Mouse (Mus musculus) forebrain, embryonic 14.5 days (tissue): Measurements from ENCODE around the gene Samd13. TPM values are rescaled to one million over a fixed set of nuclear protein-coding genes. Genes with fewer than 3 reads are reported as not detected.

Source experiments
- ATAC-seq: fragments of 200-750 bp; cut with Nextera tagmentation; 2 replicates; pipeline ENCODE4 v1.8.0; 2017; ENCODE audit warnings: mild to moderate bottlenecking, moderate library complexity
- DNase-seq: peaks from one replicate; pipeline ENCODE4 v3.0.0-alpha.2; 2015; ENCODE audit warnings: low spot score
- H3K27ac ChIP-seq: fragments of 300-500 bp; sonication (generic); 2 replicates; pipeline ENCODE4 v1.5.1; 2014; ENCODE audit warnings: low read depth, mild to moderate bottlenecking, control low read depth, low read length, moderate library complexity
- H3K27me3 ChIP-seq: fragments of 300-500 bp; sonication (generic); replicated peaks from 2 replicates; pipeline ENCODE4 v1.6.1; 2014; ENCODE audit warnings: low read length, control low read depth, mixed read lengths; ENCODE audit not compliant: control insufficient read depth, insufficient read depth
- H3K36me3 ChIP-seq: fragments of 300-500 bp; sonication (generic); 2 replicates; pipeline ENCODE4 v1.6.1; 2014; ENCODE audit warnings: low read length, control low read depth; ENCODE audit not compliant: control insufficient read depth, insufficient read depth
- H3K4me1 ChIP-seq: fragments of 300-500 bp; sonication (generic); 2 replicates; pipeline ENCODE4 v1.6.1; 2014; ENCODE audit warnings: antibody characterized with exemption, low read length, control low read depth; ENCODE audit not compliant: control insufficient read depth, insufficient read depth
- H3K4me2 ChIP-seq: fragments of 300-500 bp; sonication (generic); 2 replicates; pipeline ENCODE4 v1.6.1; 2014; ENCODE audit warnings: mild to moderate bottlenecking, control low read depth, low read length
- H3K4me3 ChIP-seq: fragments of 300-500 bp; sonication (generic); 2 replicates; pipeline ENCODE4 v1.5.1; 2014; ENCODE audit warnings: low read depth, low read length, control low read depth
- H3K9ac ChIP-seq: fragments of 300-500 bp; sonication (generic); 2 replicates; pipeline ENCODE4 v1.6.1; 2014; ENCODE audit warnings: mild to moderate bottlenecking, low read length, control low read depth, moderate library complexity
- H3K9me3 ChIP-seq: fragments of 300-500 bp; sonication (generic); replicated peaks from 2 replicates; pipeline ENCODE4 v1.6.1; 2016; ENCODE audit warnings: low read length, control low read depth, mixed read lengths; ENCODE audit not compliant: control insufficient read depth
- WGBS: fragments of 180-500 bp; shearing (Covaris S2); extraction: QIAGEN DNeasy Blood & Tissue Kit; methylation state at CpG from one replicate; pipeline ENCODE4 v1.1.7; 2014; 5-methylcytosine and 5-hydroxymethylcytosine counted together
- polyA plus RNA-seq: library from polyadenylated mRNA; unstranded; fragments of >200 nt; fragmentation: Nextera tagmentation; extraction: Ambion mirVana; gene quantifications from 2 replicates; pipeline ENCODE4 v1.2.1, GENCODE M21; 2014

The Samd13 gene
- polyA plus RNA-seq, 1 experiment from 2014 or later = 0.30 TPM

- 58% methylated on average over 8 of the region's 8 CpGs for WGBS
- peak; percentile 10; the same call in 1 of the 2 replicates for ATAC-seq
- H3K27ac ChIP-seq = no peak overlapping the region
- peak overlapping the region; percentile 0 for H3K9ac ChIP-seq
- DNase-seq = peak; percentile 29
- no peaks in the 10 kb centered on the region for H3K36me3 ChIP-seq
- H3K9me3 ChIP-seq = no peaks in the 10 kb centered on the region
- no peaks in the 10 kb centered on the region for H3K27me3 ChIP-seq
- peak overlapping the region; percentile 41 for H3K4me2 ChIP-seq
- H3K4me3 ChIP-seq = peak overlapping the region; percentile 13; the same call in 1 of the 2 replicates
- peaks cover 4% of the 10 kb centered on the region; the same call in 1 of the 2 replicates for H3K4me1 ChIP-seq
Measured at GRCm38 (mm10) chr3:146681696-146682095, 3.7 kb downstream of the Samd13 start.

DNA sequence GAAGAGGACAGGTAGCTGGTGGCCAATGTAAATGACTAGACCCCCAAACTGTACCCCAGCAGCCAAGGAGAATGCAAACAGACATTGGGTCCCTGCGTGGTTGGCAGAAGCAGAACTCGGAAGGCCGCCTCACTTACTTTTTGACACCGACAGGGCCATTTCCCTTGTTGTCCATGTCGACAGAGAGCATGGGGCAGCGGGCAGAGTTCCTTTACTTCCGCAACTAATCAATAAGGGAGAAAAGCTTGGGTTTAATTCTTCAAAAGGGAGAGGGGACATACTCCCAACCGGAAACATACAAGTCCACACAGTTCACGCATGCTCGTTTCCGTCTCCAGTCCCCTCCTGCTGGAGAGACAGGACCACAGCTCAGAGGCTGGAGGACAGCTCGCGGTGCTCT, 4.8 kb downstream of the Samd13 start:
- no peak for ATAC-seq
- no peak overlapping the region for H3K4me3 ChIP-seq
- H3K9me3 ChIP-seq = no peaks in the 10 kb centered on the region
- H3K4me1 ChIP-seq = peaks cover 4% of the 10 kb centered on the region; the same call in 1 of the 2 replicates
- WGBS = 91% methylated on average over 13 of the region's 13 CpGs
- H3K4me2 ChIP-seq = no peak overlapping the region
- no peak overlapping the region for H3K9ac ChIP-seq
- DNase-seq = no peak
- no peaks in the 10 kb centered on the region for H3K27me3 ChIP-seq
- no peak overlapping the region for H3K27ac ChIP-seq
- no peaks in the 10 kb centered on the region for H3K36me3 ChIP-seq

- H3K4me1 ChIP-seq = peaks cover under 1% of the 10 kb centered on the region; the same call in 1 of the 2 replicates
- no peak for DNase-seq
- no peaks in the 10 kb centered on the region for H3K36me3 ChIP-seq
- no peaks in the 10 kb centered on the region for H3K9me3 ChIP-seq
- no peak overlapping the region for H3K27ac ChIP-seq
- H3K4me2 ChIP-seq = no peak overlapping the region
- no peak overlapping the region for H3K9ac ChIP-seq
- no peaks in the 10 kb centered on the region for H3K27me3 ChIP-seq
- no peak for ATAC-seq
- no peak overlapping the region for H3K4me3 ChIP-seq
- WGBS = 95% methylated on average over 16 of the region's 16 CpGs
Measured at GRCm38 (mm10) chr3:146679646-146680045, 5.7 kb downstream of the Samd13 start.

DNA sequence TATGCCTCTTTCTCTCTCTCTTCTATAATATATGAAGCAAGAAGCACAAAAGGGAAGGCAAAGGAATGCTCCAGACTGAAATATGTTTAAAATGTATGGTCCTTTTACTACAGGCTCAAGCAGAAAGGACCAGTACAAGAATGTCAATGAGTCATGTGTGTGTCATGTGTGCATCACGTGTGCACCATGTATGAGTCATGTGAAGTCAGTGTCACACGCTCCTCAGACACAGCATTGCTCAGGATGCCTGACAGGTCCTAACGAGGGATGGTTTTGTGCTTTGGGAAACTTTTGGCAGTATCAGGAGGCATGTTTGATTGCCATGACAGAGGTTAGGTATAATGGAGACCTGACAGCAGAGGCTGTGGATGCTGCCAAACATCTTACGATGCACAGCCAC, 9.2 kb downstream of the Samd13 start:
- no peaks in the 10 kb centered on the region for H3K36me3 ChIP-seq
- DNase-seq = no peak
- 89% methylated on average over 4 of the region's 4 CpGs for WGBS
- no peaks in the 10 kb centered on the region for H3K9me3 ChIP-seq
- no peak overlapping the region for H3K4me3 ChIP-seq
- H3K4me1 ChIP-seq = no peaks in the 10 kb centered on the region; the same call in 1 of the 2 replicates
- no peak overlapping the region for H3K4me2 ChIP-seq
- ATAC-seq = no peak
- H3K9ac ChIP-seq = no peak overlapping the region
- no peak overlapping the region for H3K27ac ChIP-seq
- H3K27me3 ChIP-seq = no peaks in the 10 kb centered on the region

DNA sequence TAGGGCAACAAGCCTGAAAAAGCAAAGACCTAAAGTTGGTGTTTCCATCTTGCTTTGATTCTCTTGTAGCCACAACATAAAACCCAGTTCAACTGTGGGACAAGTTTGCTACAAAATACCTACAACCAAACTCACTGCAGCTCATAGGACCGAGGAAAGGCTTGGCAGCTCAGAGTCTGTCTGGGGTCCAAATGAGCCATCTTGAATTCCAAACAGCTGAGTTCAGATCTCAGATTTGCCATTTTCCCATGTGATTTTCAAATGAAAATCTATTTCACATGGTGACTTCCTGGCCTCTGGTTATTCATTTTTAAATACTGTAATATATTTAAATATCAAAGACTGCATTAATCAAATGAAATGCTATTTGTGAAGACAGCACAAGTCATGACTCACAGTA, 10.3 kb downstream of the Samd13 start:
- no peak for DNase-seq
- Histone ChIP-seq H3K27ac (no peak overlapping the region), H3K4me2 (no peak overlapping the region), H3K27me3 (no peaks in the 10 kb centered on the region), H3K4me3 (no peak overlapping the region), H3K9ac (no peak overlapping the region), H3K9me3 (no peaks in the 10 kb centered on the region), H3K36me3 (no peaks in the 10 kb centered on the region), H3K4me1 (no peaks in the 10 kb centered on the region)
- no peak for ATAC-seq
- WGBS = 100% methylated on average over 1 of the region's 1 CpGs

DNA sequence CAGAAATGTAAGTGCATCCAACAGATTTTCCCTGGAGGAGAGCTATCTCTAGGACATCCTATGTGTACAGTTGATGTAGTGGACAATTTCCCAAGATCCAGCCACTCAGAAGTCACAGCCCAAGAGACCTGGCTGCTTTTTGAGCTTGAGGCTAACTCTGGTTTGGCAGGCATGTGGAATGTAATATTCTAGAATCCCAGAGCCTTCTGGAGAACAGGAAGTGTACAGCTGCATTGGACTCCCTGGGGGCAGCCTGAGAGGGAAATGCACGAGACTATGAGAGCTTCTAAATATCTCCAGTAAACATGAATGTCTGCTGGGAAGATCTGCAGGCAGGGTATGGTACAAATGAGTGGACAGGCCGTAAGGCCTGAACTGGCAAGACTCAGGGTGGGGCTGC, 14.3 kb downstream of the Samd13 start:
- H3K27me3 ChIP-seq = no peaks in the 10 kb centered on the region
- H3K36me3 ChIP-seq = no peaks in the 10 kb centered on the region
- ATAC-seq = no peak
- no peak overlapping the region for H3K4me2 ChIP-seq
- 78% methylated on average over 2 of the region's 2 CpGs for WGBS
- no peak overlapping the region for H3K9ac ChIP-seq
- no peaks in the 10 kb centered on the region for H3K4me1 ChIP-seq
- DNase-seq = no peak
- no peak overlapping the region for H3K4me3 ChIP-seq
- H3K27ac ChIP-seq = no peak overlapping the region
- H3K9me3 ChIP-seq = no peaks in the 10 kb centered on the region

DNA sequence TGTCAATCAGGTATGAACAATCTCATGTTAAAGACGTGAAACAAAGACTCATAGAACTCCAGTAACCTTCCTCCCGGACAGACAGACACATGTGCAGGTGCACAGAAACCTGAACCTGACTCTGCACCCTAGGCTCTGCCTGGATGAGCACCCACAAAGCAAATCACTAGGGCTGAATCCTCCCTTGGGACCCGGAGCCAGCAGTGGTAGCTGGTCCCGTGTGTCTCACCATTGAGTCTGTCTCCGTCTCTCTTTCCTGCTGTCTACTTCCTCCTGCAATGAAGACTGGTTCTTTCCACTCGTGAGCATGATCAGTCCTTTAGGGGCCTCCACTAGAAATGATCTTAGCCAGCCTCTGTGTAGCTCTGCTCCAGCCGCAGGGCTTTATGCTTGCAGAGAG, 23.5 kb downstream of the Samd13 start:
- H3K4me3 ChIP-seq = no peak overlapping the region
- no peak overlapping the region for H3K4me2 ChIP-seq
- H3K27ac ChIP-seq = no peak overlapping the region
- DNase-seq = no peak
- H3K27me3 ChIP-seq = no peaks in the 10 kb centered on the region
- H3K36me3 ChIP-seq = no peaks in the 10 kb centered on the region
- WGBS = 79% methylated on average over 7 of the region's 7 CpGs
- no peak for ATAC-seq
- H3K9me3 ChIP-seq = no peaks in the 10 kb centered on the region
- no peaks in the 10 kb centered on the region for H3K4me1 ChIP-seq
- no peak overlapping the region for H3K9ac ChIP-seq

- Histone ChIP-seq H3K9me3 (no peaks in the 10 kb centered on the region), H3K9ac (no peak overlapping the region), H3K36me3 (no peaks in the 10 kb centered on the region), H3K27ac (no peak overlapping the region), H3K27me3 (no peaks in the 10 kb centered on the region), H3K4me1 (no peaks in the 10 kb centered on the region), H3K4me2 (no peak overlapping the region), H3K4me3 (no peak overlapping the region)
- 78% methylated on average over 6 of the region's 6 CpGs for WGBS
- ATAC-seq = no peak
- DNase-seq = no peak
Measured at GRCm38 (mm10) chr3:146661001-146661400, 24.4 kb downstream of the Samd13 start.

DNA sequence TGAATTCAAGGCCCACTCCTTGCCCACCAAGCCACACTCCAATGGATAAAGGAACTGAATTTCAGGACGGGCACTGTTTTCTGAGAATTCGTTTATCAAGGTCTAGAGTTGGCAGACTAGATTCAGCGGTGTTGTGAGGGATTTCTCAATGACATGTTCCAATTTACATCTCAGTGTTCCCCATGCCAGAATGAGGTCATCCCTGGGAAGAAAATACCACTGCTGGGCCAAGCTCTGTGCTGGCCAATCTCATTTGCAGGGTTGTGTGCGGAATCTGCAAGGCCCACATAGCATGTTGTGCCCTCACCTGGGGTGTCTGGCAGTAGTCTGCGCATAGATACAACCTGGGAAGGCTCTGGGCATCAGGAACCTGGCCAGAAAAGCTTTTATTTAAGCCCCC, 26.1 kb downstream of the Samd13 start:
- H3K4me3 ChIP-seq = no peak overlapping the region
- no peaks in the 10 kb centered on the region for H3K27me3 ChIP-seq
- ATAC-seq (no peak), DNase-seq (no peak)
- H3K4me2 ChIP-seq = no peak overlapping the region
- no peaks in the 10 kb centered on the region for H3K4me1 ChIP-seq
- 80% methylated on average over 5 of the region's 5 CpGs for WGBS
- no peaks in the 10 kb centered on the region for H3K9me3 ChIP-seq
- H3K9ac ChIP-seq = no peak overlapping the region
- H3K36me3 ChIP-seq = no peaks in the 10 kb centered on the region
- H3K27ac ChIP-seq = no peak overlapping the region
